Mouse (Mus musculus): ENCODE measurements around the gene Slc9a9.

DNA sequence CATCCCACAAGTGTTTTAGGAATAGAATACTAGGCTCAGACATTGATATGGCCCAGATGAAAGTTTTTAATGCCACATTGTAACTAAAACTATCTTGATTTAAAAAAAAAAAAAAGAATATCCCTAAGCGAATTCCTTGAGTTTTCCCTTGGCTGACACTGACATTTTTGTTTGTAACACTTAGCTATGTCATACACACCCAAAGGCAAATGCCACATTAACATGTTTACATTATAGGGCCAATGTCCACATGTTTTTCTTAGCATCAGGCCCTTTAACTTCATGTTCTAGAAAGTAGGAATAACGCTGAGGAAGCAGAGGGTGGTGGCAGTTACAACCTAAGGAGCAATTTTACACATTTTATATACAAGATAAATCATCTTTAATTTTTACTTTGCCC, 458.1 kb downstream of the Slc9a9 start:
- TF ChIP-seq CTCF (IDR thresholded peaks at IDR 0.05; ENCODE audit: borderline replicate concordance, extremely low read depth, insufficient read depth, insufficient read length) (no peak), POLR2A (IDR thresholded peaks at IDR 0.05; ENCODE audit: borderline replicate concordance, extremely low read depth, insufficient read depth, insufficient read length, poor library complexity, severe bottlenecking) (no peak)
